Mouse (Mus musculus): Measurements from ENCODE around the gene Gna11. TPM values are rescaled to one million over a fixed set of nuclear protein-coding genes. Genes with fewer than 3 reads are reported as not detected.

The Gna11 gene
- 22.9 TPM for total RNA-seq (2023)

GRCm38 (mm10) chr10:81545161-81545747 is at the start of gene Gna11:
Gene Gna11, minus strand, starts transcription at chr10:81545190.

DNA sequence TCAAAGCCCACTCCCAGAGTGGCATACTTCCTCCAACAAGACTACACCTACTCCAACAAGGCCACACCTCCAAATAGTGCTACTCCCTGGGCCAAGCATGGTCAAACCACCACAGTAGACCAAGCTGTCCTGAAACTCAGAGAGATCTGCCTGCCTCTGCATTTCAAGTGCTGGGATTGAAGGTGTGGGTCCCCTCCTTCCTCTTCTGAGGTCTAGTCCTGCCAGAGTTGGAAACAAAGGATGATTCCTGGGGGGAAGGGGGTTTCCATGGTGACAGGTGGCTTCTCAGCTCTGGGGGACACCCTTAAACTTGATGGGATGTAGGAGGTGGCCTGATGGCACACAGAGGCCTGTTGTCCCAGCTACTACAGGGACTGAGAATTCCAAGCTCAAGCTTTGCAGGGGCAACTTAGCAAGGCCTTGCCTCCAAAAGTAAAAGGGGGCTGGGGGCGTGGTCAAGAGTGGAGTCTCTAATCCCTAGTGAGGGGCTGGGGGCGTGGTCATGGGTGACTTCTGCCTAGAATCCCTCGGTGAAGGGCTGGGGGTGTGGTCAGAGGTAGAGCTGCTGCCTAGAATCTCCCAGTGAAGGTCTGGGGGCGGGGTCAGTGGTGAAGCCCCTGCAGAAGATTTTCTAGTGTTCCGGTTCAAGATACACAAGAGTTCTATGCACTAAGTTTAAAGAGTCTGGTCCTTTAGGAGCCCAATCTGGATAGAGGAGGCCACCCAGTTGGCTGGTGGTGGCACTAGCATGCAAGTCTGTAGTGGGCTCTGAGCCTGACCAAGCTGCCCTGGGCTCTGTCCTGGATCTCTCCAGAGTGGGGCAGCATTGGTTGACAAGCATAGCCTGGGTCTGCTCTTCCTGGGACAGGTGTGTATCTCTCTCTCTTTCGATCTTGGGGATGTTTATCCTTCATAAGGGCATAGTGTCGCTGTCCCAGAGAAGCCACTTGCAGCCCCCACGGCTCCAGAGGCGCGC is 29.4 kb upstream of the Gna11 start, which contains the start of gene Tle2:
TSS of gene Tle2 (plus strand) at position 481 of the 976 bp plus-strand sequence.

GRCm38 (mm10) chr10:81559163-81559626 is 14.2 kb upstream of the Gna11 start, which contains the start of gene Aes:
Gene Aes, plus strand, starts transcription at chr10:81559488.

GRCm38 (mm10) chr10:81524051-81524605 is 20.9 kb downstream of the Gna11 start, which contains the start of gene Gna15:
Gene Gna15, minus strand, starts transcription at chr10:81524225.

DNA sequence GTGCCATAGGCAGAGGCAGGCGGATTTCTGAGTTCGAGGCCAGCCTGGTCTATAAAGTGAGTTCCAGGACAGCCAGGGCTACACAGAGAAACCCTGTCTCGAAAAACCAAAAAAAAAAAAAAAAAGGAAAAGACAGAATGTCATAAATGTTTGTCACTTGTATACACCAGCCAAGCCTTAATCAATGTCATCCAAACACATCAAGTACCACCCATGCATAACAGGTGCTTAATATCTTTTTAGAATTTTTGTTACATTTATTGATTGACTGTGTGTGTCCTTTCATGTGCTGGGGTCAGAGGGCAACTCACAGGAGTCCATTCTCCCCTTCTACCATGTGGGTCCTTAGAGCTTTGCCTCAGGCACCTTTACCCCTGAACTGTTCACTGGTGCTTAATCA is 45.0 kb downstream of the Gna11 start, which contains the start of gene S1pr4:
TSS of gene S1pr4 (minus strand) at position 101 of the 400 bp plus-strand sequence.

DNA sequence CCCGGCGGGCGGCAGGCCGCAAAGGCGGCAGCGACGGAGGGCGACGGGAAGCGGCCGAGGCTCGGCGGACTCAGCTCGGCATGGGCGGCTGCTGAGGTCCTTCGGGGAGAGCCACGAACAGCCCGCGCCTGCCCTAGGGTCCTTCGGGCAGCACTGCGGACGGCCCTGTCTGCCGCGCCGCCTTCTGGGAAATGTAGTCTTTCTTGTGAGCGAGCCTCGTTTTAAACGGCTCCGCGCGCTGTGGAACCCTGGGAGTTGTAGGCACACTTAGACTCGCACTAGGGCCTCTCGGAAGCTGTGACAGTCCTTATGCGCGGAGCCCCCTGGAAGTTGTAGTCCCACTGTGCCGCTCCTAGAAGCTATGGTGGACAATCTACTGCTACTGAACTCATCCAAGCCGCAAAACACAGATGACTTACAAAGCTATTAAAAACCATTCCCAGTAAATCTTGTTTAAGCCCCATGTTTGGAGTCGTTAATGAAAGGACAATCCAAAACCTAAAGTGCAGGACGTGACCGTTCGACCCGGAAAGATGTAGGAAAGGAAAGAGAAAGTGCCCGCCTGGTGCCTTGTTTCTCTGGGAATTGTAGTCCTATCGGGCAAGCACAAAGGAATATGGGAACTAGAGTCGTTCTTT is 48.6 kb downstream of the Gna11 start, which contains the start of gene Ncln:
TSS of gene Ncln (minus strand) at position 129 of the 638 bp plus-strand sequence.

GRCm38 (mm10) chr10:81482533-81482889 is 62.5 kb downstream of the Gna11 start, which contains the start of gene Celf5:
Gene Celf5, minus strand, starts transcription at chr10:81482709.

Other genes starting within 250 kb of the Gna11 start
- gene Cactin, start 224.1 kb downstream of the Gna11 start, total RNA-seq (2023), result 48.0 TPM
- gene Tbxa2r, start 216.5 kb downstream of the Gna11 start, total RNA-seq (2023), result 39.9 TPM
- not detected for gene Gipc3, start 201.9 kb downstream of the Gna11 start, total RNA-seq (2023)
- 41.6 TPM for gene Hmg20b, start 194.7 kb downstream of the Gna11 start, total RNA-seq (2023)
- gene Mfsd12, start 187.7 kb downstream of the Gna11 start, total RNA-seq (2023), result 4.8 TPM
- gene 4930404N11Rik, start 179.4 kb downstream of the Gna11 start, total RNA-seq (2023), result 5.7 TPM
- gene Fzr1, start 166.7 kb downstream of the Gna11 start, total RNA-seq (2023), result 30.6 TPM
- 44.9 TPM for gene Dohh, start 160.8 kb downstream of the Gna11 start, total RNA-seq (2023)
- 5.8 TPM for gene Gm48551, start 160.7 kb downstream of the Gna11 start, total RNA-seq (2023)
- 4.2 TPM for gene Gm48552, start 156.2 kb downstream of the Gna11 start, total RNA-seq (2023)
- gene Smim24, start 152.1 kb downstream of the Gna11 start, total RNA-seq (2023), result 5.3 TPM
- gene Nfic, start 89.6 kb downstream of the Gna11 start, total RNA-seq (2023), result 20.7 TPM
- gene Celf5, start 62.5 kb downstream of the Gna11 start, total RNA-seq (2023), result not detected
- 216 TPM for gene Ncln, start 48.8 kb downstream of the Gna11 start, total RNA-seq (2023)
- 131 TPM for gene S1pr4, start 45.1 kb downstream of the Gna11 start, total RNA-seq (2023)
- gene Gna15, start 21.0 kb downstream of the Gna11 start, total RNA-seq (2023), result 20.8 TPM
- gene Aes, start 14.3 kb upstream of the Gna11 start, total RNA-seq (2023), result 523 TPM
- gene Tle2, start 29.4 kb upstream of the Gna11 start, total RNA-seq (2023), result 5.9 TPM
- 1.9 TPM for gene Tle6, start 55.9 kb upstream of the Gna11 start, total RNA-seq (2023)
- 4.9 TPM for gene BC025920, start 61.1 kb upstream of the Gna11 start, total RNA-seq (2023)
- gene Sirt6, start 82.6 kb upstream of the Gna11 start, total RNA-seq (2023), result 28.2 TPM
- gene Ankrd24, start 83.3 kb upstream of the Gna11 start, total RNA-seq (2023), result 1.4 TPM
- 1.4 TPM for gene Gm10778, start 103.9 kb upstream of the Gna11 start, total RNA-seq (2023)
- 7.5 TPM for gene Zfp433, start 159.6 kb upstream of the Gna11 start, total RNA-seq (2023)
- 2.8 TPM for gene Gm3055, start 226.0 kb upstream of the Gna11 start, total RNA-seq (2023)